Mouse (Mus musculus) limb, embryonic 14.5 days (tissue): Measurements from ENCODE around the gene Rnf220. TPM values are rescaled to one million over a fixed set of nuclear protein-coding genes. Genes with fewer than 3 reads are reported as not detected.

Experiments used
- ATAC-seq: fragments of 200-750 bp; cut with Nextera tagmentation; 2 replicates; pipeline ENCODE4 v1.8.0; 2017; ENCODE audit warnings: low read depth, moderate number of reproducible peaks, moderate TSS enrichment; ENCODE audit not compliant: low FRiP score
- DNase-seq: peaks from one replicate; pipeline ENCODE4 v3.0.0-alpha.2; 2015; ENCODE audit warnings: low spot score
- H3K27ac ChIP-seq: fragments of 300-500 bp; sonication (generic); replicated peaks from 2 replicates; pipeline ENCODE4 v1.5.1; 2014; ENCODE audit warnings: low read depth, mild to moderate bottlenecking, low read length, moderate library complexity, mixed read lengths
- H3K27me3 ChIP-seq: fragments of 300-500 bp; sonication (generic); 2 replicates; pipeline ENCODE4 v1.6.1; 2014; ENCODE audit warnings: low read length, mixed read lengths; ENCODE audit not compliant: control insufficient read depth, insufficient read depth
- H3K36me3 ChIP-seq: fragments of 300-500 bp; sonication (generic); 2 replicates; pipeline ENCODE4 v1.6.1; 2014; ENCODE audit warnings: mild to moderate bottlenecking, low read length, moderate library complexity, mixed read lengths; ENCODE audit not compliant: control insufficient read depth, insufficient read depth
- H3K4me1 ChIP-seq: fragments of 300-500 bp; sonication (generic); 2 replicates; pipeline ENCODE4 v1.6.1; 2014; ENCODE audit warnings: antibody characterized with exemption, low read length, mixed read lengths; ENCODE audit not compliant: control insufficient read depth, insufficient read depth
- H3K4me2 ChIP-seq: fragments of 300-500 bp; sonication (generic); replicated peaks from 2 replicates; pipeline ENCODE4 v1.6.1; 2014; ENCODE audit warnings: low read depth, mild to moderate bottlenecking, low read length, moderate library complexity; ENCODE audit not compliant: severe bottlenecking
- H3K4me3 ChIP-seq: fragments of 300-500 bp; sonication (generic); replicated peaks from 2 replicates; pipeline ENCODE4 v1.5.1; 2014; ENCODE audit warnings: low read length
- H3K9ac ChIP-seq: fragments of 300-500 bp; sonication (generic); 2 replicates; pipeline ENCODE4 v1.6.1; 2014; ENCODE audit warnings: mild to moderate bottlenecking, low read depth, low read length, moderate library complexity; ENCODE audit not compliant: severe bottlenecking
- H3K9me3 ChIP-seq: fragments of 300-500 bp; sonication (generic); 2 replicates; pipeline ENCODE4 v1.6.1; 2016; ENCODE audit warnings: low read length; ENCODE audit not compliant: control insufficient read depth
- POLR2A ChIP-seq: fragments of 200-500 bp; IDR thresholded peaks from 2 replicates; pipeline ENCODE4 v1.8.0; 2012; ENCODE audit warnings: inconsistent platforms, mild to moderate bottlenecking, moderate library complexity, borderline replicate concordance; ENCODE audit not compliant: insufficient read depth, insufficient read length; ENCODE audit errors: extremely low read depth
- WGBS: fragments of 180-500 bp; shearing (Covaris S2); extraction: QIAGEN DNeasy Blood & Tissue Kit; methylation state at CpG from one replicate; pipeline ENCODE4 v1.1.7; 2014; 5-methylcytosine and 5-hydroxymethylcytosine counted together
- polyA plus RNA-seq, 2 experiments: library from polyadenylated mRNA; depleted of rRNA in 1 of 2; stranded (reverse) in 1 of 2; unstranded in 1 of 2; fragments of >200 nt; fragmentation: Nextera tagmentation in 1 of 2; extraction: Ambion mirVana in 1 of 2; gene quantifications; 2 replicates each; pipeline versions ENCODE4 v1.2.1 to v1.2.3; 2012 to 2014

Rnf220 gene
- polyA plus RNA-seq, 2 experiments, result 72.8 to 126 TPM

DNA sequence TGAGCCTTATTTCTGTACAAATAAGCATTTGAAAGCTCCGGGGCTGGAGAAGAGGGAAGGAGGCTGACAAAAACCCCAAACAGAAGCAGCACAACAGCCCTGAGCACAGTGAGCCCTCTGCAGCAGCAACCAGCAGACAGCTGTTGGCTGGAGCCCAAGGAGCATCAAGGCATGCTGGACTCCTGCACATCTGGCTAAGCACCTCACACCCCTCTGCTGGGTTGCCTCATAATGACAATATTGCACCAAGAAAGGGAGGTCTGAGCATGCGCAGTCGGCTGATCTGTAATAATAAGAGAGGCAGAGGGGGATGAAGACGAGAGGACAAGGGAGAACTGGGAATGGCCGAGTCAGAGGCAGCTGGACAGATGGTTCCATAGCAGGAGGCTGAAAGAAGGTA lies 19.5 kb downstream of the Rnf220 start:
- TF ChIP-seq POLR2A, result no peak
- DNase-seq (no peak), ATAC-seq (no peak)
- WGBS, result 48% methylated on average over 5 of the region's 5 CpGs
- Histone ChIP-seq H3K4me3 (no peak overlapping the region), H3K27ac (no peak overlapping the region), H3K4me1 (0 out of 2 replicates have a peak, but pooled peaks cover 8% of the 10 kb centered on the region), H3K27me3 (no peaks in the 10 kb centered on the region), H3K36me3 (no peaks in the 10 kb centered on the region; the same call in 1 of the 2 replicates), H3K9ac (no peak overlapping the region), H3K4me2 (no peak overlapping the region), H3K9me3 (no peaks in the 10 kb centered on the region)

DNA sequence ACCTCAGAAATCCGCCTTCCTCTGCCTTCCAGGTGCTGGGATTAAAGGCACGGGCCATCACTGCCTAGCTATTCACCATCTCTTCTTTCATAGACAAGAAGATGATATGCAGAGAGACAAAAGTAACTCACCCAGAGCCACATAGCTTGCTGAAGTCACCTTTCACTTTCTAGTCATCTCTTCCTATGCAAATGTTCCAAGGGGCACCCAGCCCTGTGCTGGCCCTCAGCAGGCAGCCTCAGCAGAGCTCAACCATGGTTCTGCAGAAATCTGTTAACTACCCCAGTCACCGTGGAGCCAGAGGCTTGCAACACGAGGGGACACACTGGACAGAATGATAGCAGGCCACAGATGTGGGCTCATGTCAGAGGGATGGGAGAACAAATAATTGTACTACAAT lies 20.1 kb downstream of the Rnf220 start:
- DNase-seq (no peak), ATAC-seq (no peak)
- H3K9me3 ChIP-seq, result no peaks in the 10 kb centered on the region
- TF ChIP-seq POLR2A, result no peak
- no peak overlapping the region for H3K4me3 ChIP-seq
- H3K4me2 ChIP-seq, result no peak overlapping the region
- H3K9ac ChIP-seq, result no peak overlapping the region
- no peaks in the 10 kb centered on the region for H3K27me3 ChIP-seq
- H3K36me3 ChIP-seq, result no peaks in the 10 kb centered on the region; the same call in 1 of the 2 replicates
- 57% methylated on average over 4 of the region's 4 CpGs for WGBS
- H3K27ac ChIP-seq, result no peak overlapping the region
- 0 out of 2 replicates have a peak, but pooled peaks cover 8% of the 10 kb centered on the region for H3K4me1 ChIP-seq

DNA sequence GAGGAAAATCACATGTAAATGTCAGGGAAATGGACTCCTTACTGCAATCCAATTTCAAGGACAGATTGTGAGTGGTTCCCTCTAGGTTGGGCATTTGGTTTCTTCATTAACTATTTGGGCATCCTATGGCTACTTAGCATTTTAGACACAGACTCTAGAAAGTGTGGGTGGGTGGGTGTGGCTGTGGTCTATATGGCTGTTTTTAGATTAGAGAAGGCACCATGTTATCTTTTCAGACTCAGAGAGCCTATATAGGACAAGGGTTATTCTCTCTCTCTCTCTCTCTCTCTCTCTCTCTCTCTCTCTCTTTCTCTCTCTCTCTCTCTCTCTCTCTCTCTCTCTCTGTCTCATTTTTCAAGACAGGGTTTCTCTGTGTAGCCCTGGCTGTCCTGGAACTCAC lies 20.5 kb downstream of the Rnf220 start:
- Histone ChIP-seq H3K27ac (no peak overlapping the region), H3K4me2 (no peak overlapping the region), H3K4me1 (0 out of 2 replicates have a peak, but pooled peaks cover 8% of the 10 kb centered on the region), H3K4me3 (no peak overlapping the region), H3K27me3 (no peaks in the 10 kb centered on the region), H3K36me3 (no peaks in the 10 kb centered on the region; the same call in 1 of the 2 replicates), H3K9ac (no peak overlapping the region), H3K9me3 (no peaks in the 10 kb centered on the region)
- ATAC-seq, result no peak
- no peak for DNase-seq
- no peak for TF ChIP-seq POLR2A

DNA sequence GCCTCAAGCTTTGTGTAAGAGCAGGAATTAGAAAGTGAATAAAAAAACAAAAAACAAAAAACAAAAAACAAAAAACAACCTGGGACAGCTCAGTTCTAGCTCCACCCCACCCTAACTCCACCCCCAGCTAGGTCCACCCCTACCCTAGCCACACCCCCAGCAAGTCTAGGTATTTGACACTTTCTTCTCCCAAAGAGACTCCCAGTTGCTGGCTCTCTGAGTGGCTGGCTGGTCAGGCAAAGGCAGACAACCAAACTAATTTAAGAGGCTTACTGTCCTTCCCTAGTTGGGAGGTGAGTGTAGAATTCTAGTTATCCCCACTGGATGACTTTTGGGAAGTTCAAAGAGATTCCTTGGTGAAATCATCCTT lies 22.9 kb downstream of the Rnf220 start:
- DNase-seq (no peak), ATAC-seq (no peak)
- Histone ChIP-seq H3K27ac (no peak overlapping the region), H3K36me3 (no peaks in the 10 kb centered on the region; the same call in 1 of the 2 replicates), H3K4me1 (0 out of 2 replicates have a peak, but pooled peaks cover 8% of the 10 kb centered on the region), H3K4me2 (no peak overlapping the region), H3K27me3 (no peaks in the 10 kb centered on the region), H3K4me3 (no peak overlapping the region), H3K9me3 (no peaks in the 10 kb centered on the region), H3K9ac (no peak overlapping the region)
- no peak for TF ChIP-seq POLR2A

DNA sequence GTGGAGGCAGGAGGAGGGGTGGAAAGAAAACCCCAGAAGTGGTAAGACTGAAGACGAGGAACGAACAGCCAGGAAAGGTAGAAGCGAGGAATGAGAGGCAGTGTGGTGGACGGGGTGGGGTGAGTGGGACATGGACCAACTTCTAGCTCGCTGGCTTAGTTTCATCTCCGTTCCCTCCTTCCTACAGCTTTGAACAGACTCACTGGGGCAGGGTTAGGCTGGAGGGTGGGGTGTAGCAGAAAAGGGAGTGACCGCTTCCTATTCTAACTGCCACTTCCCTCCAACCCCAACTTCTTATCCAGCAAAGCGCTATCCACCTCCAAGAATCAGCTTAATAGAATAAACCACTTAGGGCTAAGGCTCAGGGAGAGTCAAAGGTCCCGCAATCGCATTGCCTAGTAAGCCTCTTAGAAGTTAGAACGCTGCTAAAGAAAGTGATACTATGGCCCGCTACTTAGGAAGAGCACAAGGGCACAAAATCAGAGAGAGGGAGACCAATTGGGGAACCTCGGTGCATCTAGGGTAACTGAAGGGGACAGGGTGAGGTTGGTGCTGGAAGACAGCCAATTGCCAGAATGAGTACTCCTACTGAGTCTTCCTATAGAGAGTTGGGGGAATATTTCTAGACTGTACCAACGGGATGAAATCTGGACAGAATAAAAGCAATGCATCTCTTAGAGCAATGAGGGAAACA lies 23.4 kb downstream of the Rnf220 start:
- H3K9ac ChIP-seq, result no peak overlapping the region
- H3K4me3 ChIP-seq, result no peak overlapping the region
- ATAC-seq, result no peak
- no peaks in the 10 kb centered on the region; the same call in 1 of the 2 replicates for H3K36me3 ChIP-seq
- no peak for TF ChIP-seq POLR2A
- WGBS, result 73% methylated on average over 14 of the region's 14 CpGs
- H3K9me3 ChIP-seq, result no peaks in the 10 kb centered on the region
- H3K27me3 ChIP-seq, result no peaks in the 10 kb centered on the region
- H3K27ac ChIP-seq, result no peak overlapping the region
- no peak overlapping the region for H3K4me2 ChIP-seq
- DNase-seq, result no peak
- 0 out of 2 replicates have a peak, but pooled peaks cover 8% of the 10 kb centered on the region for H3K4me1 ChIP-seq

DNA sequence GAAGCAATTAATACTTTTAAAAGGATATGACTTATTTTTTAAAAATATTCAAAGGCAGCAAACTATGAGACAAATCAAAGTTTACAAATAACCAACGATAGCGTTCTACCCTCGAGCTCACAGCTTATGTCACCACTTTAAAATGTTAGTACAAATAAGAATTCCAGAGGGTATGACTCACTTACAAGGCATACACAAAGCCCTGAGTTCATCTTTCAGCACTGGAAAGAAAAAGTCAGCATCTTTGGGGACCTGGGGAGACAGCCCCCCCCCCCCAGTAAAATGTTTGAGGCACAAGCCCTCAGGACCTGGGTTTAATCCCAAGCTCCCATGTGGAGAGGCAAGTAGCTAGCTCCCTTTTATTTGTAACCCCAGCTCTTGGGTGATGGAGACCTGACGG lies 27.4 kb downstream of the Rnf220 start:
- H3K4me2 ChIP-seq, result no peak overlapping the region

More for the DNA sequence above, 27.4 kb downstream of the Rnf220 start:
- Histone ChIP-seq H3K9ac (no peak overlapping the region), H3K27me3 (no peaks in the 10 kb centered on the region), H3K4me1 (no peaks in the 10 kb centered on the region), H3K9me3 (no peaks in the 10 kb centered on the region), H3K27ac (no peak overlapping the region), H3K36me3 (no peaks in the 10 kb centered on the region), H3K4me3 (no peak overlapping the region)
- no peak for TF ChIP-seq POLR2A
- ATAC-seq (no peak), DNase-seq (no peak)
- 62% methylated on average over 4 of the region's 4 CpGs for WGBS
